In genomic region chr6:145075088-145075547, GRCm38 (mm10) we compare ENCODE assay signal across 8 mouse cellular contexts. TPM values are rescaled to one million over a fixed set of nuclear protein-coding genes. Genes with fewer than 3 reads are reported as not detected.
DNase-seq lines count a peak whose midpoint lies in the region; ATAC-seq and TF ChIP-seq lines count a peak whose summit lies in the region.

No protein-coding gene starts in this region.

- ATAC-seq in erythroblast, adult 5-6 weeks (replicated peaks; ENCODE audit: low FRiP score, poor library complexity, severe bottlenecking), result no peak

- no peak for DNase-seq in kidney, adult 2 months
- no peak for DNase-seq in kidney, postnatal 36 days
- DNase-seq in induced T-regulatory cell, adult 2 months (ENCODE audit: low read depth), result peak; percentile 61
- peak; percentile 35 for DNase-seq in right cerebral cortex, postnatal 25 days

- no peaks in the 10 kb centered on the region for H3K79me2 ChIP-seq in macrophage (ENCODE audit: inconsistent target)

- H3K4me1 ChIP-seq in kidney, adult 2 months (ENCODE audit: control insufficient read depth, insufficient read depth, low read length), result no peaks in the 10 kb centered on the region
- H3K4me1 ChIP-seq in ES-Bruce4 (ENCODE audit: control insufficient read depth, insufficient read depth, low read length), result peaks cover 6% of the 10 kb centered on the region
- peaks cover 2% of the 10 kb centered on the region for H3K4me1 ChIP-seq in embryonic fibroblast, embryonic 13.5 days (ENCODE audit: control insufficient read depth, insufficient read depth, low read length)

- TF ChIP-seq CTCF in kidney, adult 2 months (conservative IDR thresholded peaks at IDR 0.05; ENCODE audit: insufficient read depth, insufficient read length, low read depth, low read length), result no peak
- no peak for TF ChIP-seq CTCF in ES-Bruce4 (IDR thresholded peaks at IDR 0.05; ENCODE audit: low read depth, low read length)
- no peak for TF ChIP-seq CTCF in embryonic fibroblast, embryonic 13.5 days (IDR thresholded peaks at IDR 0.05; ENCODE audit: borderline replicate concordance, insufficient read depth, low read length)

- no peak for TF ChIP-seq POLR2A in kidney, adult 2 months (IDR thresholded peaks at IDR 0.05; ENCODE audit: low read depth, low read length)
- no peak for TF ChIP-seq POLR2A in ES-Bruce4 (IDR thresholded peaks at IDR 0.05; ENCODE audit: insufficient read depth, low read length)
- TF ChIP-seq POLR2A in embryonic fibroblast, embryonic 13.5 days (IDR thresholded peaks at IDR 0.05; ENCODE audit: low read depth, low read length), result peak; percentile 81

- H3K27me3 ChIP-seq in kidney, adult 2 months (replicated peaks; ENCODE audit: control insufficient read depth, insufficient read depth, low read length), result no peaks in the 10 kb centered on the region
- H3K27me3 ChIP-seq in ES-Bruce4 (ENCODE audit: control insufficient read depth, insufficient read depth, low read length, poor library complexity, severe bottlenecking), result no peaks in the 10 kb centered on the region

- WGBS in kidney, adult 2 months, result 2% methylated on average over 20 of the region's 20 CpGs
- WGBS in macrophage (ENCODE audit: missing documents), result 2% methylated on average over 20 of the region's 20 CpGs

- H3K9ac ChIP-seq in ES-Bruce4 (ENCODE audit: low read depth, poor library complexity, severe bottlenecking), result peak overlapping the region; percentile 83

- no peak overlapping the region for H3K27ac ChIP-seq in kidney, adult 2 months (ENCODE audit: insufficient read depth, low read depth, low read length)
- peak overlapping the region; percentile 50 for H3K27ac ChIP-seq in ES-Bruce4 (ENCODE audit: insufficient read depth, low read length)
- H3K27ac ChIP-seq in embryonic fibroblast, embryonic 13.5 days (ENCODE audit: insufficient read depth, low read length), result peak overlapping the region; percentile 79
- no peak overlapping the region for H3K27ac ChIP-seq in macrophage

- no peaks in the 10 kb centered on the region for H3K9me3 ChIP-seq in ES-Bruce4 (replicated peaks; ENCODE audit: control insufficient read depth, insufficient read depth, low read length, poor library complexity, severe bottlenecking)

- H3K36me3 ChIP-seq in kidney, adult 2 months (ENCODE audit: control insufficient read depth, insufficient read depth, low read length), result no peaks in the 10 kb centered on the region
- H3K36me3 ChIP-seq in ES-Bruce4 (ENCODE audit: control insufficient read depth, insufficient read depth, low read length, poor library complexity, severe bottlenecking) (no peaks in the 10 kb centered on the region), macrophage (ENCODE audit: inconsistent target) (no peaks in the 10 kb centered on the region)

- peak overlapping the region; percentile 7; the same call in 1 of the 2 replicates for H3K4me3 ChIP-seq in kidney, adult 2 months (ENCODE audit: insufficient read depth, low read depth, low read length)
- peak overlapping the region; percentile 93 for H3K4me3 ChIP-seq in ES-Bruce4 (ENCODE audit: low read depth, low read length)
- peak overlapping the region; percentile 79 for H3K4me3 ChIP-seq in embryonic fibroblast, embryonic 13.5 days (ENCODE audit: insufficient read depth, low read length)
- peak overlapping the region; percentile 15 for H3K4me3 ChIP-seq in macrophage (ENCODE audit: inconsistent target)

- no peak for TF ChIP-seq EP300 in ES-Bruce4 (IDR thresholded peaks at IDR 0.05; ENCODE audit: insufficient read depth, low read depth, low read length)

RNA-seq across cellular contexts. Expression of gene Bcat1, which starts 0.9 kb away (rescaled TPM):
- polyA plus RNA-seq in kidney, adult 2 months (2012; rRNA removed), result 10.0 and 10.2 TPM in 2 replicates
- polyA plus RNA-seq in ES-Bruce4 (2011; ENCODE audit: insufficient read depth, insufficient read length, low read depth, missing spikeins), result 141 and 170 TPM in 2 replicates
- polyA plus RNA-seq in embryonic fibroblast, embryonic 13.5 days (2011; ENCODE audit: insufficient read length, low read depth, missing spikeins), result 143 and 166 TPM in 2 replicates
- 1 to 10 TPM in 1 of 26 experiments, under 1 TPM in 1, not detected in 24; 0.25 to 5.5 TPM for total RNA-seq in macrophage (2018; cell fraction: chromatin; rRNA removed)
- total RNA-seq in macrophage (2018; cell fraction: cytosol; rRNA removed), result under 1 TPM in 5 of 26 experiments, not detected in 21; 0.15 to 0.44 (median 0.19) TPM
- under 1 TPM in 2 of 26 experiments, not detected in 24; 0.17 to 0.96 TPM for total RNA-seq in macrophage (2018; cell fraction: nucleus; rRNA removed)
- not detected in 3 replicates for polyA plus RNA-seq in macrophage (2018)
- not detected in 2 replicates for total RNA-seq in erythroblast, adult 5-6 weeks (2015; ENCODE audit: low replicate concordance)
- total RNA-seq in erythroblast, adult 5-6 weeks (2017; ENCODE audit: low replicate concordance), result not detected in 2 replicates

RNA-seq across cellular contexts. Expression of gene Lrmp, which starts 40.3 kb away (rescaled TPM):
- polyA plus RNA-seq in kidney, adult 2 months (2012; rRNA removed), result 2.8 and 6.4 TPM in 2 replicates
- 0.91 and 1.1 TPM in 2 replicates for polyA plus RNA-seq in ES-Bruce4 (2011; ENCODE audit: insufficient read depth, insufficient read length, low read depth, missing spikeins)
- 0.72 TPM in 1 of 2 replicates, not detected in the other for polyA plus RNA-seq in embryonic fibroblast, embryonic 13.5 days (2011; ENCODE audit: insufficient read length, low read depth, missing spikeins)
- total RNA-seq in macrophage (2018; cell fraction: chromatin; rRNA removed), result 100 to 1,000 TPM; 139 to 548 (median 329) TPM
- total RNA-seq in macrophage (2018; cell fraction: cytosol; rRNA removed), result 10 to 100 TPM; 52.6 to 82.9 (median 64.0) TPM
- total RNA-seq in macrophage (2018; cell fraction: nucleus; rRNA removed), result 100 to 1,000 TPM in 21 of 26 experiments, 10 to 100 TPM in 5; 58.8 to 230 (median 136) TPM
- 54.2 to 67.8 TPM (median 61.8 TPM) in 3 replicates for polyA plus RNA-seq in macrophage (2018)
- 11.9 and 15.0 TPM in 2 replicates for total RNA-seq in erythroblast, adult 5-6 weeks (2015; ENCODE audit: low replicate concordance)
- 26.1 and 29.8 TPM in 2 replicates for total RNA-seq in erythroblast, adult 5-6 weeks (2017; ENCODE audit: low replicate concordance)

Comparison
In these comparisons a context has a peak if more than half of its experiments do, and no peak if none do; other contexts are left out.
1. DNase-seq: peak in induced T-regulatory cell, adult 2 months (single experiment) and right cerebral cortex, postnatal 25 days (single experiment); none in kidney, adult 2 months (single experiment) and kidney, postnatal 36 days (0 of 2).
2. H3K27ac ChIP-seq: peak in ES-Bruce4 (single experiment) and embryonic fibroblast, embryonic 13.5 days (single experiment); none in kidney, adult 2 months (single experiment) and macrophage (single experiment).
3. H3K4me3 ChIP-seq: peak in every context shown above with its lines; median percentile 93 in ES-Bruce4; 79 in embryonic fibroblast, embryonic 13.5 days; 15 in macrophage; 7 in kidney, adult 2 months.
4. RNA of gene Bcat1, which starts 0.9 kb away (polyA plus RNA-seq): 143 to 166 TPM in embryonic fibroblast, embryonic 13.5 days and 141 to 170 TPM in ES-Bruce4; 10.0 to 10.2 TPM in kidney, adult 2 months and not detected in macrophage; every median in the first group is over 10 times any median in the second.